Comparison of ENCODE assay signal across 15 mouse cellular contexts in the genomic region with DNA sequence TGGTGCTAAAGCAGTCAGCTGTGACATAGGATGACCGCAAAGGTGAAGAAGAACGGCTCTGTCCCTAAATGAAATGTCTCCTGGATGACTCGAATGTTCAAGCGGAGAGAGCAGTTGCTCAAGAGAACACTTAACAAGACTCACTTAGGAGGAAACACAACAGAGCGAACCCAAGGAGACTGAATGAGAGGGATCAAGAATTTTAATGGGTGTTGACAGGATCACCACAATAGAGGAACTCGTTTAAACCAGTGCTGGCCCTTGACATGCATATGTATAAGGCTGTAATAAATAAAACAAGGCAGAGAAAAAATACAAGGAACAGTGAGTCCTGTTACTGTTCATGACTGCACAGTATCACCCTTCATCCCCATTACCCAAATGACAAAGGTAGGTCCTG.
DNase-seq lines count a peak whose midpoint lies in the region; ATAC-seq and TF ChIP-seq lines count a peak whose summit lies in the region.
"Had no signal": no experiment of that assay in that cellular context is flagged by ENCODE, and none has a peak within 500 bp of the region (broad histone marks: within the 10 kb centered on the region; RNA-seq: fewer than 3 reads in every experiment).

No protein-coding gene starts in this region.

- no peaks in the 10 kb centered on the region for H3K36me3 ChIP-seq in kidney, embryonic 16.5 days (ENCODE audit: insufficient read depth, low read length)
- no peaks in the 10 kb centered on the region for H3K36me3 ChIP-seq in forebrain, postnatal 0 days (ENCODE audit: insufficient read depth)
- H3K36me3 ChIP-seq: heart, embryonic 13.5 days; hindbrain, embryonic 10.5 days; limb, embryonic 13.5 days had no signal

- no peak overlapping the region for H3K4me3 ChIP-seq in kidney, embryonic 16.5 days (ENCODE audit: low read length)
- no peak overlapping the region for H3K4me3 ChIP-seq in forebrain, postnatal 0 days (ENCODE audit: low read depth, low read length)
- H3K4me3 ChIP-seq: heart, embryonic 13.5 days; hindbrain, embryonic 10.5 days; limb, embryonic 13.5 days had no signal

- no peak overlapping the region for H3K27ac ChIP-seq in kidney, embryonic 16.5 days (ENCODE audit: low read length)
- no peak overlapping the region for H3K27ac ChIP-seq in forebrain, postnatal 0 days (ENCODE audit: low read depth, low read length)
- H3K27ac ChIP-seq: heart, embryonic 13.5 days; limb, embryonic 13.5 days had no signal

- DNase-seq in kidney, adult 8-10 months, result peak; percentile 15 to 56
- peak; percentile 21 for DNase-seq in ES-CJ7 (ENCODE audit: low read depth, low spot score)
- peak; percentile 22 for DNase-seq in R1 (ENCODE audit: low read depth, low spot score)
- no peak for DNase-seq in forebrain, postnatal 0 days
- DNase-seq in thymus, postnatal 10 days (ENCODE audit: low spot score in 2 of 2), result no peak
- no peak for DNase-seq in cerebellum, postnatal 4 days (ENCODE audit: low spot score in 2 of 2)
- DNase-seq: adrenal gland, postnatal 25 days; cerebellum, postnatal 36 days; gastrocnemius, postnatal 14 days; liver, postnatal 0 days; lung, postnatal 4 days had no signal

- H3K4me1 ChIP-seq in kidney, embryonic 16.5 days (ENCODE audit: insufficient read depth, low read length), result peaks cover 22% of the 10 kb centered on the region
- peaks cover 10% of the 10 kb centered on the region for H3K4me1 ChIP-seq in forebrain, postnatal 0 days (ENCODE audit: insufficient read depth)

- no peak for TF ChIP-seq CTCF in forebrain, postnatal 0 days (IDR thresholded peaks at IDR 0.05; ENCODE audit: low read depth)

- WGBS in kidney, embryonic 16.5 days, result 37% methylated on average over 6 of the region's 6 CpGs
- WGBS in forebrain, postnatal 0 days, result 25% methylated on average over 6 of the region's 6 CpGs

- no peak for ATAC-seq in kidney, embryonic 16.5 days (ENCODE audit: low FRiP score, low TSS enrichment)
- peak; percentile 78 for ATAC-seq in forebrain, postnatal 0 days
- ATAC-seq: liver, postnatal 0 days had no signal

- no peak overlapping the region for H3K4me2 ChIP-seq in kidney, embryonic 16.5 days (replicated peaks; ENCODE audit: low read depth, low read length)
- H3K4me2 ChIP-seq in forebrain, postnatal 0 days (ENCODE audit: low read depth), result no peak overlapping the region
- H3K4me2 ChIP-seq: heart, embryonic 13.5 days; limb, embryonic 13.5 days had no signal

- H3K9ac ChIP-seq in kidney, embryonic 16.5 days (replicated peaks; ENCODE audit: low read length), result no peak overlapping the region
- H3K9ac ChIP-seq in forebrain, postnatal 0 days, result no peak overlapping the region
- H3K9ac ChIP-seq: heart, embryonic 13.5 days; limb, embryonic 13.5 days; liver, postnatal 0 days had no signal

- no peaks in the 10 kb centered on the region for H3K27me3 ChIP-seq in kidney, embryonic 16.5 days (ENCODE audit: insufficient read depth, low read length)
- H3K27me3 ChIP-seq in forebrain, postnatal 0 days (ENCODE audit: insufficient read depth, low read length), result no peaks in the 10 kb centered on the region
- H3K27me3 ChIP-seq: heart, embryonic 13.5 days; limb, embryonic 13.5 days had no signal

- H3K9me3 ChIP-seq in kidney, embryonic 16.5 days (ENCODE audit: low read length), result no peaks in the 10 kb centered on the region
- H3K9me3 ChIP-seq in forebrain, postnatal 0 days (ENCODE audit: low read length), result no peaks in the 10 kb centered on the region
- H3K9me3 ChIP-seq: heart, embryonic 13.5 days; hindbrain, embryonic 10.5 days; limb, embryonic 13.5 days had no signal

Comparison
In these comparisons a context has a peak if more than half of its experiments do, and no peak if none do; other contexts are left out.
1. DNase-seq: peak in kidney, adult 8-10 months (2 of 2), ES-CJ7 (single experiment) and R1 (single experiment); none in forebrain, postnatal 0 days (single experiment), thymus, postnatal 10 days (0 of 2) and cerebellum, postnatal 4 days (0 of 2).